Mouse (Mus musculus) kidney, embryonic 16.5 days (tissue): ENCODE data around the gene Pafah1b3. TPM values are rescaled to one million over a fixed set of nuclear protein-coding genes. Genes with fewer than 3 reads are reported as not detected.
A peak's percentile ranks its signal among the peaks of the same experiment; 100 is the strongest.

Experiments
- ATAC-seq: fragments of 200-750 bp; cut with Nextera tagmentation; 2 replicates; pipeline ENCODE4 v1.8.0; 2017; ENCODE audit warnings: moderate TSS enrichment; ENCODE audit not compliant: low FRiP score, low TSS enrichment
- H3K27ac ChIP-seq: fragments of 300-500 bp; sonication (generic); 2 replicates; pipeline ENCODE4 v1.5.1; 2014; ENCODE audit warnings: low read length
- H3K27me3 ChIP-seq: fragments of 300-500 bp; sonication (generic); 2 replicates; pipeline ENCODE4 v1.6.1; 2014; ENCODE audit warnings: low read length, control low read depth, mixed read lengths; ENCODE audit not compliant: insufficient read depth
- H3K36me3 ChIP-seq: fragments of 300-500 bp; sonication (generic); 2 replicates; pipeline ENCODE4 v1.6.1; 2014; ENCODE audit warnings: low read length, control low read depth, mixed read lengths; ENCODE audit not compliant: insufficient read depth
- H3K4me1 ChIP-seq: fragments of 300-500 bp; sonication (generic); 2 replicates; pipeline ENCODE4 v1.6.1; 2014; ENCODE audit warnings: low read length, control low read depth, mixed read lengths; ENCODE audit not compliant: insufficient read depth
- H3K4me2 ChIP-seq: fragments of 300-500 bp; sonication (generic); replicated peaks from 2 replicates; pipeline ENCODE4 v1.6.1; 2014; ENCODE audit warnings: low read depth, low read length
- H3K4me3 ChIP-seq: fragments of 300-500 bp; sonication (generic); 2 replicates; pipeline ENCODE4 v1.5.1; 2014; ENCODE audit warnings: mild to moderate bottlenecking, low read length
- H3K9ac ChIP-seq: fragments of 300-500 bp; sonication (generic); replicated peaks from 2 replicates; pipeline ENCODE4 v1.6.1; 2014; ENCODE audit warnings: low read length
- H3K9me3 ChIP-seq: fragments of 300-500 bp; sonication (generic); 2 replicates; pipeline ENCODE4 v1.6.1; 2016; ENCODE audit warnings: low read length, control low read depth
- WGBS: fragments of 180-500 bp; shearing (Covaris S2); extraction: QIAGEN DNeasy Blood & Tissue Kit; methylation state at CpG from one replicate; pipeline ENCODE4 v1.1.7; 2014; 5-methylcytosine and 5-hydroxymethylcytosine counted together
- polyA plus RNA-seq: library from polyadenylated mRNA; unstranded; fragments of >200 nt; fragmentation: Nextera tagmentation; extraction: Ambion mirVana; gene quantifications from 2 replicates; pipeline ENCODE4 v1.2.1, GENCODE M21; 2015

The Pafah1b3 gene
- polyA plus RNA-seq, 1 experiment from 2014 or later: 199 TPM

- 16% methylated on average over 5 of the region's 5 CpGs for WGBS
These were observed 14.1 kb downstream of the Pafah1b3 start for GRCm38 (mm10) chr7:25283637-25284036.

GRCm38 (mm10) chr7:25282731-25283211, 15.0 kb downstream of the Pafah1b3 start:
- H3K4me1 ChIP-seq: peaks cover 52% of the 10 kb centered on the region
- under 1% methylated on average over 30 of the region's 36 CpGs for WGBS
- H3K36me3 ChIP-seq: peaks cover 30% of the 10 kb centered on the region
- no peaks in the 10 kb centered on the region for H3K27me3 ChIP-seq
- peak overlapping the region; percentile 97 for H3K27ac ChIP-seq
- peak overlapping the region; percentile 82 for H3K9ac ChIP-seq
- H3K4me3 ChIP-seq: peak overlapping the region; percentile 78
- H3K4me2 ChIP-seq: peak overlapping the region; percentile 79
- H3K9me3 ChIP-seq: no peaks in the 10 kb centered on the region
- ATAC-seq: peak; percentile 4; the same call in 1 of the 2 replicates

More at GRCm38 (mm10) chr7:25283637-25284036, 14.1 kb downstream of the Pafah1b3 start:
- Histone ChIP-seq H3K27me3 (no peaks in the 10 kb centered on the region), H3K4me2 (peak overlapping the region; percentile 79), H3K9me3 (no peaks in the 10 kb centered on the region), H3K4me1 (peaks cover 49% of the 10 kb centered on the region), H3K27ac (peak overlapping the region; percentile 97), H3K4me3 (peak overlapping the region; percentile 78), H3K9ac (peak overlapping the region; percentile 82), H3K36me3 (peaks cover 38% of the 10 kb centered on the region)
- no peak for ATAC-seq

- Histone ChIP-seq H3K9ac (peak overlapping the region; percentile 82), H3K4me2 (peak overlapping the region; percentile 79), H3K4me3 (peak overlapping the region; percentile 78), H3K27me3 (no peaks in the 10 kb centered on the region), H3K27ac (peak overlapping the region; percentile 99), H3K9me3 (no peaks in the 10 kb centered on the region), H3K36me3 (peaks cover 22% of the 10 kb centered on the region), H3K4me1 (peaks cover 59% of the 10 kb centered on the region)
- WGBS: under 1% methylated on average over 55 of the region's 108 CpGs
- peak; percentile 82 for ATAC-seq
These were observed 15.8 kb downstream of the Pafah1b3 start for GRCm38 (mm10) chr7:25281734-25282601.

GRCm38 (mm10) chr7:25281166-25281733, 16.5 kb downstream of the Pafah1b3 start:
- H3K4me2 ChIP-seq: peak overlapping the region; percentile 79
- peaks cover 60% of the 10 kb centered on the region for H3K4me1 ChIP-seq
- H3K36me3 ChIP-seq: peaks cover 14% of the 10 kb centered on the region
- 19% methylated on average over 12 of the region's 12 CpGs for WGBS
- H3K9me3 ChIP-seq: no peaks in the 10 kb centered on the region
- ATAC-seq: no peak; the same call in 1 of the 2 replicates
- no peaks in the 10 kb centered on the region for H3K27me3 ChIP-seq
- H3K9ac ChIP-seq: peak overlapping the region; percentile 61
- peak overlapping the region; percentile 99 for H3K27ac ChIP-seq
- H3K4me3 ChIP-seq: peak overlapping the region; percentile 78

GRCm38 (mm10) chr7:25279861-25280791, 17.7 kb downstream of the Pafah1b3 start:
- Histone ChIP-seq H3K27ac (peak overlapping the region; percentile 99), H3K36me3 (peaks cover 4% of the 10 kb centered on the region), H3K27me3 (no peaks in the 10 kb centered on the region), H3K9ac (peak overlapping the region; percentile 84), H3K4me3 (peak overlapping the region; percentile 78), H3K4me2 (peak overlapping the region; percentile 97), H3K4me1 (peaks cover 70% of the 10 kb centered on the region), H3K9me3 (no peaks in the 10 kb centered on the region)
- peak; percentile 6; the same call in 1 of the 2 replicates for ATAC-seq
- 0% methylated on average over 6 of the region's 6 CpGs for WGBS

GRCm38 (mm10) chr7:25279076-25279860, 18.5 kb downstream of the Pafah1b3 start:
- H3K27ac ChIP-seq: peak overlapping the region; percentile 99
- no peaks in the 10 kb centered on the region for H3K36me3 ChIP-seq
- WGBS: under 1% methylated on average over 42 of the region's 49 CpGs
- peak overlapping the region; percentile 97 for H3K4me2 ChIP-seq
- no peaks in the 10 kb centered on the region for H3K27me3 ChIP-seq
- H3K9ac ChIP-seq: peak overlapping the region; percentile 84
- peak; percentile 50 for ATAC-seq
- peaks cover 70% of the 10 kb centered on the region for H3K4me1 ChIP-seq
- peak overlapping the region; percentile 78 for H3K4me3 ChIP-seq
- H3K9me3 ChIP-seq: no peaks in the 10 kb centered on the region

GRCm38 (mm10) chr7:25278341-25279075, 19.3 kb downstream of the Pafah1b3 start:
- Histone ChIP-seq H3K36me3 (peaks cover 2% of the 10 kb centered on the region; the same call in 1 of the 2 replicates), H3K9me3 (no peaks in the 10 kb centered on the region), H3K4me2 (peak overlapping the region; percentile 97), H3K4me1 (peaks cover 66% of the 10 kb centered on the region), H3K27ac (peak overlapping the region; percentile 99), H3K27me3 (no peaks in the 10 kb centered on the region), H3K4me3 (peak overlapping the region; percentile 78), H3K9ac (peak overlapping the region; percentile 84)
- WGBS: under 1% methylated on average over 57 of the region's 60 CpGs
- peak; percentile 53 for ATAC-seq

- peak overlapping the region; percentile 78 for H3K4me3 ChIP-seq
- H3K27ac ChIP-seq: peak overlapping the region; percentile 99
- H3K36me3 ChIP-seq: peaks cover 7% of the 10 kb centered on the region; the same call in 1 of the 2 replicates
- H3K4me1 ChIP-seq: peaks cover 61% of the 10 kb centered on the region
- H3K27me3 ChIP-seq: no peaks in the 10 kb centered on the region
- 13% methylated on average over 4 of the region's 4 CpGs for WGBS
- peak overlapping the region; percentile 84 for H3K9ac ChIP-seq
- H3K4me2 ChIP-seq: peak overlapping the region; percentile 97
- H3K9me3 ChIP-seq: no peaks in the 10 kb centered on the region
- no peak for ATAC-seq
These were observed 19.8 kb downstream of the Pafah1b3 start for GRCm38 (mm10) chr7:25277998-25278340.
